Mouse (Mus musculus) T-cell, adult 66 days (primary cell): ENCODE data around the gene Wdr31. TPM values are rescaled to one million over a fixed set of nuclear protein-coding genes. Genes with fewer than 3 reads are reported as not detected.

Source experiments
- total RNA-seq, 2 experiments: library from RNA; stranded (reverse); gene quantifications; 3 replicates in 1 of 2; 4 replicates in 1 of 2; pipeline ENCODE4 v1.2.4; 2023

Gene Wdr31
- total RNA-seq: not detected

GRCm38 (mm10) chr4:62470598-62471051, at the start of gene Wdr31:
Wdr31 (minus strand) TSS chr4:62470896.

GRCm38 (mm10) chr4:62519849-62520233, 49.1 kb upstream of the Wdr31 start, which contains the start of gene Alad:
Alad (minus strand) TSS chr4:62519918.

GRCm38 (mm10) chr4:62503374-62503970, 32.8 kb upstream of the Wdr31 start, which contains the start of gene Hdhd3:
Hdhd3 (minus strand) TSS chr4:62503467.

GRCm38 (mm10) chr4:62479937-62480708, 9.4 kb upstream of the Wdr31 start, which contains the start of gene Bspry:
Bspry (plus strand) TSS chr4:62480053.

GRCm38 (mm10) chr4:62435081-62435480, 35.6 kb downstream of the Wdr31 start, which contains the start of gene Rnf183:
Rnf183 (minus strand) TSS chr4:62435252.

GRCm38 (mm10) chr4:62408601-62409282, 62.0 kb downstream of the Wdr31 start, which contains the start of the genes Cdc26 and Prpf4:
Cdc26 (minus strand) TSS chr4:62408642.
Prpf4 (plus strand) TSS chr4:62408797.

Other genes starting within 250 kb of the Wdr31 start
- gene Zfp37, start 239.8 kb downstream of the Wdr31 start, total RNA-seq: not detected
- 1 to 10 TPM; 3.7 to 5.7 TPM for gene Slc31a2, start 208.3 kb downstream of the Wdr31 start, total RNA-seq
- gene Fkbp15, start 110.3 kb downstream of the Wdr31 start, total RNA-seq: 10 to 100 TPM; 71.2 to 80.5 TPM
- 1 to 10 TPM; 4.6 to 5.3 TPM for gene Slc31a1, start 110.2 kb downstream of the Wdr31 start, total RNA-seq
- 10 to 100 TPM; 45.8 to 54.6 TPM for gene Cdc26, start 62.3 kb downstream of the Wdr31 start, total RNA-seq
- 10 to 100 TPM; 19.1 to 24.0 TPM for gene Prpf4, start 62.1 kb downstream of the Wdr31 start, total RNA-seq
- gene Rnf183, start 35.6 kb downstream of the Wdr31 start, total RNA-seq: not detected
- 1 to 10 TPM; 1.6 to 2.6 TPM for gene Bspry, start 9.2 kb upstream of the Wdr31 start, total RNA-seq
- gene Hdhd3, start 32.6 kb upstream of the Wdr31 start, total RNA-seq: 1 to 10 TPM in 1 of 2 experiments, under 1 TPM in 1; 0.80 to 1.7 TPM
- gene Alad, start 49.0 kb upstream of the Wdr31 start, total RNA-seq: 10 to 100 TPM; 12.4 to 15.2 TPM
- 10 to 100 TPM; 20.8 to 22.0 TPM for gene Pole3, start 54.2 kb upstream of the Wdr31 start, total RNA-seq
- 1 to 10 TPM; 2.7 to 2.8 TPM for gene 4933430I17Rik, start 54.5 kb upstream of the Wdr31 start, total RNA-seq
- gene Rgs3, start 89.0 kb upstream of the Wdr31 start, total RNA-seq: 100 to 1,000 TPM; 121 to 126 TPM